Mouse (Mus musculus): ENCODE measurements around the gene 4930568D16Rik. TPM values are rescaled to one million over a fixed set of nuclear protein-coding genes. Genes with fewer than 3 reads are reported as not detected.

The 4930568D16Rik gene
- polyA plus RNA-seq, 1 experiment from 2014 or later, result not detected

DNA sequence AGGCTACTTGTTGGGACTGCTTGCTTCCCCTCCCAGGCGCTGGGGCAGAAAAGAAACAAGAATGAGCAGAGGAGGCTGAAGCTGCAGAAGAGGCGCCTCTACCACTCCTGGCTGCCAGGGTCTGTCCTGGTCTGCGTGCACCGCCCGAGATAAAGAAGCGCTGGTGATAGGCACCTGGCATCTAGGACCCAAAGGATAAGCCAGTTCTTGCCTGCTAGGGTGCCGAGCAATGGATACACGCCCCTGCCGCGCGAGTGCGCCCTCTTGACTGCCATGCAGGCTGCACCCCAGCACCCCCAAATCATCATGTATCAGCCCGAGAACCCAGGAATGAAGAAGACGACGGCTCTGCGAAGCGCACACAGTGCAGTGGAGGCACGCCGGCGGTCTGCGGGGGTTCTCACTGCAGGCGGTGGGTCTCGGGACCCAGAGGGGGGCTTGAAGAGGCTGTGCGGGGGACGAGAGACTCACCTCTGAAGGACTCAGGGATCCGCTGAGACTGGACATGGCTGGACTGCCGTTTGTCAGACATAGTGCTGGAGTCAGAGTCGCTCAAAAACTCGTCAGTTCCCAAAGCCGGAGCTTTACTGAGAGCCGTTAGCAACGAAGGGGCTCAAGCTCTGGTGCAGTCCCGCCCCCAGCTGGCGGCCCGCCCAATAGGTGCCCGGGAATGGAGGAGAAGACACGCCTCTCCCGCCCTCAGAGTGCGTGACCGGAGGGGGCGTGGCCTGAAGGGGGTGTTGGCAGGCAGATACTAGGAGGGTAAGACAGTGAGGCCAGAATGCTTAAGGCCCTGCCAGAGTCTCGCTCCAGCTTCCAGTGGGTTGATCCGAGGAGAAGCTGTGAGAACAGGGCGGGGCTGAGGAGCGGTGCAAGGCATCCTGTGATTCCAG lies 30.9 kb downstream of the 4930568D16Rik start, which contains the start of gene Stom:
Gene Stom (minus strand): TSS at position 589 of the 893 bp plus-strand sequence.
- peak; percentile 100 for ATAC-seq (ENCODE audit: low FRiP score)
- H3K4me2 ChIP-seq (replicated peaks; ENCODE audit: low read depth, low read length), result peak within 1 kb of the TSS; percentile 93
- peak; percentile 99 for DNase-seq (ENCODE audit: low spot score)
- WGBS, result under 1% methylated on average over 45 of the region's 45 CpGs
- H3K36me3 ChIP-seq (ENCODE audit: control insufficient read depth, insufficient read depth, low read length), result no peaks in the 10 kb centered on the region
- no peaks in the 10 kb centered on the region for H3K9me3 ChIP-seq (ENCODE audit: control insufficient read depth, low read length)
- no peaks in the 10 kb centered on the region for H3K27me3 ChIP-seq (ENCODE audit: control insufficient read depth, insufficient read depth, low read length)
- H3K4me1 ChIP-seq (replicated peaks; ENCODE audit: control insufficient read depth, insufficient read depth, low read length), result no peaks in the 10 kb centered on the region
- peak within 1 kb of the TSS; percentile 80 for H3K4me3 ChIP-seq (ENCODE audit: low read depth, low read length)
- H3K9ac ChIP-seq (ENCODE audit: low read depth, low read length), result peak within 1 kb of the TSS; percentile 74
- peak within 1 kb of the TSS; percentile 75 for H3K27ac ChIP-seq (ENCODE audit: low read depth, low read length)

DNA sequence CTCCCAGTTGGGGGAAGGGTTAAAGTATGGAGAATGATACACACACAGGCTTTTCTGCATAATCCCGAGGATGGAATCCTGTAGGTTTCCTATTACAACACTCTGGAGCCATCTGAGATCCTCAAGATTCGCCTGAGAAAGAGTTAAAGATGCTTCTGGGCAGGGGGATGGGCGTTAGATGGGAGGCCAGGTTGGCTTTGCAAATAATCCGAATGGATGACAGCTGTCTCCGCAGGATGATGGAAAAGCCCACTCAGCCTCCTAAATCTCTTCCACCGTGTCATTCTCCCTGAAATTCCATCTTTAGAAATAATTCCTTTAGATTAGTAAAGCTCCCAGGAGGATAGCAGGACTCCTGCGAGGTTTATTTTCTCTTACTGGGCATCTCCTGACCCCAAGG lies 31.9 kb downstream of the 4930568D16Rik start:
- ATAC-seq (ENCODE audit: low FRiP score) (no peak), DNase-seq (ENCODE audit: low spot score) (no peak)
- no peak overlapping the region for H3K27ac ChIP-seq (ENCODE audit: low read depth, low read length)
- peak overlapping the region; percentile 80 for H3K4me3 ChIP-seq (ENCODE audit: low read depth, low read length)
- 9% methylated on average over 7 of the region's 7 CpGs for WGBS
- H3K36me3 ChIP-seq (ENCODE audit: control insufficient read depth, insufficient read depth, low read length), result no peaks in the 10 kb centered on the region
- H3K4me2 ChIP-seq (replicated peaks; ENCODE audit: low read depth, low read length), result peak overlapping the region; percentile 93
- no peak overlapping the region; the same call in 1 of the 2 replicates for H3K9ac ChIP-seq (ENCODE audit: low read depth, low read length)
- no peaks in the 10 kb centered on the region for H3K4me1 ChIP-seq (replicated peaks; ENCODE audit: control insufficient read depth, insufficient read depth, low read length)
- H3K9me3 ChIP-seq (ENCODE audit: control insufficient read depth, low read length), result no peaks in the 10 kb centered on the region
- H3K27me3 ChIP-seq (ENCODE audit: control insufficient read depth, insufficient read depth, low read length), result no peaks in the 10 kb centered on the region

DNA sequence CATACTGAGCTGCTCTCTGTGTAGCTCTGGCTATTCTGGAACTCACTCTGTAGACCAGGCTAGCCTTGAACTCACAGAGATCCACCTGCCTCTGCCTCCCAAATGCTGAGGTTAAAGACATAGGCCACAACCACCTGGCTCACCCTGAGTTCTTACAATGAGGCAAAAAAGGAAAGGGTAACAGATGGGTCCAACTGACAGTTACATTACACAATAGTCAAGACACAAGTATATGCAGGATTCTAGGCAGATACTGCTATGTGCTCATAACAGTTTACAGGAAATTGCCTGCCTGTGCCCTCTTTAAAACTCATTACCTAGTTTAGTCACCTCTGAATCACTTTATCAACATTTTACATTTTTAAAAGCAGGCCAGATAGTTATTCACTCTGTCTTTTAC lies 33.9 kb downstream of the 4930568D16Rik start:
- no peak overlapping the region for H3K9ac ChIP-seq (ENCODE audit: low read depth, low read length)
- ATAC-seq (ENCODE audit: low FRiP score), result no peak
- H3K4me2 ChIP-seq (replicated peaks; ENCODE audit: low read depth, low read length), result no peak overlapping the region
- no peaks in the 10 kb centered on the region for H3K27me3 ChIP-seq (ENCODE audit: control insufficient read depth, insufficient read depth, low read length)
- no peaks in the 10 kb centered on the region for H3K4me1 ChIP-seq (replicated peaks; ENCODE audit: control insufficient read depth, insufficient read depth, low read length)
- no peaks in the 10 kb centered on the region for H3K36me3 ChIP-seq (ENCODE audit: control insufficient read depth, insufficient read depth, low read length)
- DNase-seq (ENCODE audit: low spot score), result no peak
- no peak overlapping the region for H3K27ac ChIP-seq (ENCODE audit: low read depth, low read length)
- no peak overlapping the region for H3K4me3 ChIP-seq (ENCODE audit: low read depth, low read length)
- no peaks in the 10 kb centered on the region for H3K9me3 ChIP-seq (ENCODE audit: control insufficient read depth, low read length)

DNA sequence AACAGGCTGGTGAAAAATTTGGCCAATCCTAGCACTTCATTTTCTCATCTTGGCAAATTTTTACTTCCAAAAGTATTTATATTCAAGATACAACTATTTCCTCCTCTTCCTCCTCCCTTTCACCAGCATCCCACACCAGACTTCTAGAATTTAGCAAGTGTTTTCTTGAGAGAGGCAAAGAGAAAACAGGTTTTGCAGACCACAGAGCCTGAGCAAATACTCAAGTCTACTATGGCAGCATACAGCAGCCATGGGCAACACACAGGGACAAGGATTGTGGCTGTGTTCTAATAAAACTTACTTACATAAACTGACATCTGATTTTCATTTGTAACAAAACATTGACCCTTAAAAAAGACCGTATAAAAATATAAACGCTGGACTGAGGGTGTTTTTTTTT lies 36.3 kb downstream of the 4930568D16Rik start:
- Histone ChIP-seq H3K4me2 (replicated peaks; ENCODE audit: low read depth, low read length) (no peak overlapping the region), H3K9me3 (ENCODE audit: control insufficient read depth, low read length) (no peaks in the 10 kb centered on the region), H3K27me3 (ENCODE audit: control insufficient read depth, insufficient read depth, low read length) (no peaks in the 10 kb centered on the region), H3K4me3 (ENCODE audit: low read depth, low read length) (no peak overlapping the region), H3K4me1 (replicated peaks; ENCODE audit: control insufficient read depth, insufficient read depth, low read length) (no peaks in the 10 kb centered on the region), H3K9ac (ENCODE audit: low read depth, low read length) (no peak overlapping the region), H3K36me3 (ENCODE audit: control insufficient read depth, insufficient read depth, low read length) (no peaks in the 10 kb centered on the region), H3K27ac (ENCODE audit: low read depth, low read length) (no peak overlapping the region)
- WGBS, result 64% methylated on average over 2 of the region's 2 CpGs
- DNase-seq (ENCODE audit: low spot score) (no peak), ATAC-seq (ENCODE audit: low FRiP score) (no peak)

DNA sequence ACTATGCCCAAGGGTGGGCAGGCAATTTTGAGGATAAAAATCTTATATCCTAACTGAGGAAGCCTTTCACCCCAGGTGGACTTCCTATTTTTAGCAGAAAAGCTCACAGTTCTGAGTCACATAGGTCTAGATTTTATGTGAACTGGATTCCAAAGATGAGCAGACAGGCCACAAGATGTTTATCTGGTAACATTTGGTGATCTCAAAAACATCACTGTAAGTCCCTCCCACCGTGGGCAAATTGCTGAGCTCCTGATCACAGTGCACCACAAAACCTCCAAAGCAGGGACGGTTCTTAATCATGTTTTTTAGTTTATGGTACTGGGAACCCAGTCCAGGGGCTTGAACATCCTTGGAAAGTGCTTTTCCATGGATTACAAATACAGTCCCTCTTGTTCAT lies 38.5 kb downstream of the 4930568D16Rik start:
- Histone ChIP-seq H3K4me2 (replicated peaks; ENCODE audit: low read depth, low read length) (no peak overlapping the region), H3K27ac (ENCODE audit: low read depth, low read length) (no peak overlapping the region), H3K4me3 (ENCODE audit: low read depth, low read length) (no peak overlapping the region), H3K27me3 (ENCODE audit: control insufficient read depth, insufficient read depth, low read length) (no peaks in the 10 kb centered on the region), H3K4me1 (replicated peaks; ENCODE audit: control insufficient read depth, insufficient read depth, low read length) (no peaks in the 10 kb centered on the region), H3K36me3 (ENCODE audit: control insufficient read depth, insufficient read depth, low read length) (no peaks in the 10 kb centered on the region), H3K9me3 (ENCODE audit: control insufficient read depth, low read length) (no peaks in the 10 kb centered on the region), H3K9ac (ENCODE audit: low read depth, low read length) (no peak overlapping the region)
- DNase-seq (ENCODE audit: low spot score), result no peak
- no peak for ATAC-seq (ENCODE audit: low FRiP score)
- WGBS, result 81% methylated on average over 2 of the region's 2 CpGs

DNA sequence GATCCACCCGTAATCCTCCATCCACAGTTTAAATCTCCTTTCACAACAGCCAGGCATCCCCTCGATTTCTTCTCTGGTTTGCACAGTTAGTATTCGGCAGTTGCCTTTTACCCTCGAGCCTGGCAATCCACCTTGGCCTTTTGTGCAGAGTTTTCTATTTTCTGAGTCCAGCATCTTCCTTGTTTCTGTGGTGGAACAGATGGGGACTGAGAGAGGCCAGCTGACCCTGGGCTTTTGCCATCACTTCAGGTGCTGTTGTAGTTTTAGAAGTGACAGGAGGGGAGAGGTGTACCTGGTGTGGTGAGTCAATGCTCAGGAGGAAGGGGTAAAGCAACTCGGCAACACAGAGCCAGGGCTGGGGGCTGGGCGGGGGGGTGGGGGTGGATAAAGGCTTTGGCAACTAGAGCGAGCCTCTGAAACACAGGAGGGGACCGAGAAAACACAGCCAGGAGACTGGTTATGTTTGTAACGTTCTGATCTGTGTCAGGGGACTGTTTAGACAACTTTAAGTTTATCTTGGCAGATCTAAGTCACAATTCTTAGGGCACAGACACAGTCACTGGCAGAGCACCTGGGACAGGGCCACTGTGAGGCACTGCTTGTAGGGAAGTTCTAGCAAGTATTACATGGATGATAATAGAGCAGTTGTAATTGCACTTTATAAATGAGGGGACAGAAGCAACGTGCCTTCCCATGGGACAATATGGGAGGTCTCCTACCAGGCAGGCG lies 39.3 kb downstream of the 4930568D16Rik start:
- Histone ChIP-seq H3K27me3 (ENCODE audit: control insufficient read depth, insufficient read depth, low read length) (no peaks in the 10 kb centered on the region), H3K36me3 (ENCODE audit: control insufficient read depth, insufficient read depth, low read length) (no peaks in the 10 kb centered on the region), H3K4me3 (ENCODE audit: low read depth, low read length) (no peak overlapping the region), H3K27ac (ENCODE audit: low read depth, low read length) (no peak overlapping the region), H3K4me1 (replicated peaks; ENCODE audit: control insufficient read depth, insufficient read depth, low read length) (no peaks in the 10 kb centered on the region), H3K4me2 (replicated peaks; ENCODE audit: low read depth, low read length) (no peak overlapping the region), H3K9me3 (ENCODE audit: control insufficient read depth, low read length) (no peaks in the 10 kb centered on the region), H3K9ac (ENCODE audit: low read depth, low read length) (no peak overlapping the region)
- DNase-seq (ENCODE audit: low spot score), result no peak
- 51% methylated on average over 11 of the region's 11 CpGs for WGBS
- ATAC-seq (ENCODE audit: low FRiP score), result no peak

DNA sequence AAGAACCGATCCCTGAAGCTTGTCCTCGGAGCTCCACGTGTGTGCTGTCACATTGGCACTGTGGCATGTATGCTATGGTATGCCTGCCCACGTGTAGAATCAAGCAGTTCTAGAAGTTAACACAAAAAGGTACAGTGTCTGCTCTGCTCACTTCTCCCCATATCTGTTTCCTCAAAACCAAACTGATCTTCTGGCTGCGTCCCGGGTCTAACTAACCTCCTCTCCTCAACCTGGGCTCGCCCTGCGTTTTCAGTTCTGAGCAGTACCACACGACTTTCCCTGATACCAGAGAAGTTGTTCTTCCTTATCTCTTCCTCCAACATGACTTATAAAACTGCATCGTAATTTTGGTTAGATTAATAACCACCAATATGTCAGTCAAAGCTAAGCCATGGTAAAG lies 39.9 kb downstream of the 4930568D16Rik start:
- Histone ChIP-seq H3K9me3 (ENCODE audit: control insufficient read depth, low read length) (no peaks in the 10 kb centered on the region), H3K27ac (ENCODE audit: low read depth, low read length) (no peak overlapping the region), H3K27me3 (ENCODE audit: control insufficient read depth, insufficient read depth, low read length) (no peaks in the 10 kb centered on the region), H3K9ac (ENCODE audit: low read depth, low read length) (no peak overlapping the region), H3K4me2 (replicated peaks; ENCODE audit: low read depth, low read length) (no peak overlapping the region), H3K36me3 (ENCODE audit: control insufficient read depth, insufficient read depth, low read length) (no peaks in the 10 kb centered on the region), H3K4me3 (ENCODE audit: low read depth, low read length) (no peak overlapping the region), H3K4me1 (replicated peaks; ENCODE audit: control insufficient read depth, insufficient read depth, low read length) (no peaks in the 10 kb centered on the region)
- no peak for ATAC-seq (ENCODE audit: low FRiP score)
- DNase-seq (ENCODE audit: low spot score), result no peak
- WGBS, result 71% methylated on average over 10 of the region's 10 CpGs

DNA sequence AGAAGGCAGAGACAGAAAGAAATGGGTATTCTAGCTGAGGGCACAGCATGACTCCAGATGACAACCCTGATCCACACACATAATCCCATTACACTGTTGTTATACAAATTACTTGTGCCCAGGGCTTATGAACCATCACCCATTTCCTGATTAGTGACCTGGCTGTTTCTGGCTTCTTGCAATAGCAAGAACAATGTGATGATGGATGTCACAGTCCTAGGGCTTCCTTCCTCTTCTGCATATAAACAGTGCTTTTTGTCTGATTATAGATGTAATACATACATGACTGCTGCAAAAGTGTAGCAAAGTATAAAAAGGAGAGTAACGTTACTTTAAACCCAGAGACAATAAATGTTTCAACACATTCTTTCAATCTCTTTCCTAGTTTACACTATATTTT lies 40.6 kb downstream of the 4930568D16Rik start:
- DNase-seq (ENCODE audit: low spot score) (no peak), ATAC-seq (ENCODE audit: low FRiP score) (no peak)
- H3K9me3 ChIP-seq (ENCODE audit: control insufficient read depth, low read length), result no peaks in the 10 kb centered on the region
- H3K4me2 ChIP-seq (replicated peaks; ENCODE audit: low read depth, low read length), result no peak overlapping the region
- H3K4me3 ChIP-seq (ENCODE audit: low read depth, low read length), result no peak overlapping the region
- no peaks in the 10 kb centered on the region for H3K27me3 ChIP-seq (ENCODE audit: control insufficient read depth, insufficient read depth, low read length)
- H3K36me3 ChIP-seq (ENCODE audit: control insufficient read depth, insufficient read depth, low read length), result no peaks in the 10 kb centered on the region
- no peaks in the 10 kb centered on the region for H3K4me1 ChIP-seq (replicated peaks; ENCODE audit: control insufficient read depth, insufficient read depth, low read length)
- H3K27ac ChIP-seq (ENCODE audit: low read depth, low read length), result no peak overlapping the region
- H3K9ac ChIP-seq (ENCODE audit: low read depth, low read length), result no peak overlapping the region
- 78% methylated on average over 1 of the region's 1 CpGs for WGBS

All from hindbrain, embryonic 11.5 days (tissue).